21 mouse cellular contexts compared by ENCODE assay signal in the genomic region with DNA sequence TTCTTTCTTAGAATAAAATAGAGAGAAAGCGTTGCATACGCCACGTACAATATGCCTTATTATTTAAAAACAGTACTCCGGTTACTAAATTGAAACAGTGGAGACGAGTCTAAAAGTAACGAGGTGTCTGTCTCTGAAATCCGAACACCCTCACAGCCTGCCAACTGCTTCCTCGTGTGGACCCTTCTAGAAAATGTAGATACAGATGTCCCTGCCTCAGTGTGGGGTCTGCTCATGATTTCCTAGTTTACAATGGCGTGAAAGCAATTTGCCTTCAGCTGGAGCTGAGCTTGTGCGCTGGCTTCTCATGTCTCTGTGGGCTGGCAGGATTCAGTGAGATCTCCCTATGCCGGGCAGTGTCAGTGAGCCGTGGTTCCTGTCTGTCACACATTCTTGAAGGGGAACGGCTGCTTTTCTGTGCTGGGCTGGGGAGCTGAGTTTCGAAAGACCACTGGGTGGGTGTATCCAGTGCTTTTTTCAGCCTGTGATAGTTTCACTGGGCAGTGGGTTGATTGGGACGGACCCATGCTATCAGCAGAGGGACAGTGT.
A peak's percentile ranks its signal among the peaks of the same experiment; 100 is the strongest.
DNase-seq lines count a peak whose midpoint lies in the region; ATAC-seq and TF ChIP-seq lines count a peak whose summit lies in the region.
"Had no signal": no experiment of that assay in that cellular context is flagged by ENCODE, and none has a peak within 500 bp of the region (broad histone marks: within the 10 kb centered on the region; RNA-seq: fewer than 3 reads in every experiment).

No protein-coding gene starts in this region.

- TF ChIP-seq CTCF in lung, embryonic 14.5 days (IDR thresholded peaks at IDR 0.05; ENCODE audit: low read depth): no peak
- TF ChIP-seq CTCF in lung, adult 2 months (IDR thresholded peaks at IDR 0.05; ENCODE audit: insufficient read depth, low read length): no peak
- TF ChIP-seq CTCF in brain, embryonic 14.5 days (IDR thresholded peaks at IDR 0.05; ENCODE audit: borderline replicate concordance, extremely low read depth, insufficient read depth, insufficient read length): no peak

- no peak overlapping the region for H3K9ac ChIP-seq in lung, embryonic 14.5 days
- H3K9ac ChIP-seq in midbrain, embryonic 13.5 days (replicated peaks): no peak overlapping the region
- H3K9ac ChIP-seq: heart, embryonic 15.5 days; limb, embryonic 15.5 days; liver, embryonic 15.5 days had no signal

- 0 out of 2 replicates have a peak, but pooled peaks cover 2% of the 10 kb centered on the region for H3K4me1 ChIP-seq in lung, embryonic 14.5 days (ENCODE audit: insufficient read depth)
- H3K4me1 ChIP-seq in lung, adult 2 months (ENCODE audit: control insufficient read depth, insufficient read depth, low read length): no peaks in the 10 kb centered on the region
- H3K4me1 ChIP-seq in midbrain, embryonic 13.5 days (replicated peaks): no peaks in the 10 kb centered on the region
- H3K4me1 ChIP-seq: heart, embryonic 15.5 days; limb, embryonic 15.5 days; liver, embryonic 15.5 days; megakaryocyte, embryonic 14.5 days had no signal

- no peak for TF ChIP-seq POLR2A in lung, adult 2 months (IDR thresholded peaks at IDR 0.05; ENCODE audit: borderline replicate concordance, extremely low read depth, low read depth, low read length)
- no peak for TF ChIP-seq POLR2A in brain, embryonic 14.5 days (IDR thresholded peaks at IDR 0.05; ENCODE audit: borderline replicate concordance, extremely low read depth, insufficient read depth, insufficient read length, poor library complexity, severe bottlenecking)

- no peak for DNase-seq in frontal cortex, postnatal 25 days (ENCODE audit: low spot score in 2 of 2)
- DNase-seq in lung, embryonic 14.5 days: peak; percentile 80
- no peak for DNase-seq in lung, adult 2 months
- peak; percentile 26 for DNase-seq in brain, embryonic 14.5 days (ENCODE audit: low read depth)
- peak; percentile 32 for DNase-seq in lung, postnatal 10 days
- DNase-seq: adrenal gland, postnatal 36 days; cerebellum, adult 2 months; cerebellum, postnatal 36 days; gastrocnemius, postnatal 36 days; layer of hippocampus, postnatal 36 days; retina, postnatal 1 day; thymus, postnatal 25 days had no signal

- H3K27me3 ChIP-seq in lung, embryonic 14.5 days (ENCODE audit: insufficient read depth, low read length): no peaks in the 10 kb centered on the region
- no peaks in the 10 kb centered on the region for H3K27me3 ChIP-seq in midbrain, embryonic 13.5 days
- H3K27me3 ChIP-seq: limb, embryonic 15.5 days; liver, embryonic 15.5 days had no signal

- H3K4me3 ChIP-seq in lung, embryonic 14.5 days (ENCODE audit: low read depth, low read length): no peak overlapping the region
- no peak overlapping the region for H3K4me3 ChIP-seq in lung, adult 2 months (replicated peaks; ENCODE audit: extremely low read depth, low read depth, low read length)
- H3K4me3 ChIP-seq in midbrain, embryonic 13.5 days (replicated peaks): no peak overlapping the region
- H3K4me3 ChIP-seq: heart, embryonic 15.5 days; layer of hippocampus, adult 2 months; limb, embryonic 15.5 days; liver, embryonic 15.5 days; megakaryocyte, embryonic 14.5 days had no signal

- WGBS in lung, embryonic 14.5 days: 30% methylated on average over 15 of the region's 15 CpGs
- 56% methylated on average over 15 of the region's 15 CpGs for WGBS in lung, adult 2 months
- WGBS in midbrain, embryonic 13.5 days: 74% methylated on average over 15 of the region's 15 CpGs

- no peaks in the 10 kb centered on the region for H3K9me3 ChIP-seq in lung, embryonic 14.5 days (ENCODE audit: low read depth, low read length)
- H3K9me3 ChIP-seq in midbrain, embryonic 13.5 days: no peaks in the 10 kb centered on the region
- H3K9me3 ChIP-seq: heart, embryonic 15.5 days; limb, embryonic 15.5 days; liver, embryonic 15.5 days; megakaryocyte, embryonic 14.5 days had no signal

- no peak overlapping the region for H3K27ac ChIP-seq in lung, embryonic 14.5 days (ENCODE audit: low read depth)
- H3K27ac ChIP-seq in midbrain, embryonic 13.5 days: no peak overlapping the region
- H3K27ac ChIP-seq: heart, embryonic 15.5 days; layer of hippocampus, adult 2 months; limb, embryonic 15.5 days; liver, embryonic 15.5 days had no signal

- peak; percentile 44; the same call in 1 of the 2 replicates for ATAC-seq in frontal cortex, adult (ENCODE audit: low TSS enrichment)
- peak; percentile 84; the same call in 1 of the 2 replicates for ATAC-seq in lung, embryonic 14.5 days (ENCODE audit: insufficient read depth)
- ATAC-seq in erythroid progenitor cell, adult 5-6 weeks (replicated peaks; ENCODE audit: low FRiP score, poor library complexity, severe bottlenecking): no peak
- no peak for ATAC-seq in midbrain, embryonic 13.5 days
- ATAC-seq: inflammation-experienced regulatory T-cells, adult 6 months had no signal

- no peaks in the 10 kb centered on the region for H3K36me3 ChIP-seq in lung, embryonic 14.5 days (ENCODE audit: insufficient read depth)
- no peaks in the 10 kb centered on the region for H3K36me3 ChIP-seq in midbrain, embryonic 13.5 days
- H3K36me3 ChIP-seq: heart, embryonic 15.5 days; limb, embryonic 15.5 days; liver, embryonic 15.5 days had no signal

- H3K4me2 ChIP-seq in lung, embryonic 14.5 days: no peak overlapping the region; the same call in 1 of the 2 replicates
- no peak overlapping the region for H3K4me2 ChIP-seq in midbrain, embryonic 13.5 days (replicated peaks)
- H3K4me2 ChIP-seq: heart, embryonic 15.5 days; limb, embryonic 15.5 days; liver, embryonic 15.5 days had no signal

Comparison
In these comparisons a context has a peak if more than half of its experiments do, and no peak if none do; other contexts are left out.
1. DNase-seq: peak in lung, embryonic 14.5 days (single experiment), brain, embryonic 14.5 days (single experiment) and lung, postnatal 10 days (single experiment); none in frontal cortex, postnatal 25 days (0 of 2) and lung, adult 2 months (single experiment).
2. ATAC-seq: peak in frontal cortex, adult (single experiment) and lung, embryonic 14.5 days (single experiment); none in erythroid progenitor cell, adult 5-6 weeks (single experiment) and midbrain, embryonic 13.5 days (single experiment).